ENCODE assay signal across 9 mouse cellular contexts in the genomic region with DNA sequence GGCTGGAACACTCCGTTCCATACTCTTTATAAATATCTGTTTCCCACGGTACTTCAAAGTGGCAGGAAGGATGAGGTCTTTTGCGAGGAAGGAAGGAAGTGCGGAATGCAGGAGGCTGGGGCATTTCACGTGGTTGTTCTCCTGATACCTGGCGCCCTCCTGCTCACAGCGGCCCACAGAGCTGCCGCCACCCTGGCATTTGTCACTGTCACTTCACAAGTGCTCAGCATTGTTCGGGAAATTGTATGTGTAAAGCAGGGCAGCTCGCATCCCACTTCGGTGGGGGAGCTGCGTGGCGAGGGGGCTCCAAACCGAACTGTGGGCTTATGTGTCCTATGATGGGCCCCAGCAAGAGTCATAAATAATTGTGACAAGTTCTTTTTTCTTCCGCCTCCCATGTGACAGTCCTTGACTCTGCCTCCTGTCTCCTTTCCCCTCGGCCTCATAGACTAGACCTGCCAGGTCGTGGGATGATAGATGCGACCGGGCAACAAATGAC.
DNase-seq lines count a peak whose midpoint lies in the region; ATAC-seq and TF ChIP-seq lines count a peak whose summit lies in the region.
"Had no signal": no experiment of that assay in that cellular context is flagged by ENCODE, and none has a peak within 500 bp of the region (broad histone marks: within the 10 kb centered on the region; RNA-seq: fewer than 3 reads in every experiment).

No protein-coding gene starts in this region.

- intact Hi-C loops in gastrocnemius, adult 2 months (cut with DNase I) = no loop called here

- no peaks in the 10 kb centered on the region for H3K36me3 ChIP-seq in heart, embryonic 14.5 days (ENCODE audit: control insufficient read depth, insufficient read depth, low read length)
- H3K36me3 ChIP-seq in kidney, embryonic 15.5 days = no peaks in the 10 kb centered on the region

- peak overlapping the region; percentile 31; the same call in 1 of the 2 replicates for H3K27ac ChIP-seq in gastrocnemius, adult 2 months
- H3K27ac ChIP-seq in heart, embryonic 14.5 days (replicated peaks in 1 of 2; ENCODE audit: control insufficient read depth in 1 of 2, insufficient read depth in 1 of 2, low read depth in 2 of 2, low read length in 2 of 2) = 0 out of 4 replicates have a peak overlapping the region, but pooled peaks of 1 of the 2 experiments have one; percentile 11
- no peak overlapping the region for H3K27ac ChIP-seq in kidney, embryonic 15.5 days

- H3K27me3 ChIP-seq in heart, embryonic 14.5 days (ENCODE audit: control insufficient read depth, insufficient read depth, low read length) = no peaks in the 10 kb centered on the region
- H3K27me3 ChIP-seq in kidney, embryonic 15.5 days = no peaks in the 10 kb centered on the region

- 0 out of 2 replicates have a peak overlapping the region, but pooled peaks have one; percentile 24 for H3K4me3 ChIP-seq in gastrocnemius, adult 2 months
- H3K4me3 ChIP-seq in heart, embryonic 14.5 days (ENCODE audit: control insufficient read depth in 1 of 2, insufficient read depth in 1 of 2, low read depth in 1 of 2, low read length in 2 of 2) = peak overlapping the region; percentile 16 to 18; a peak in 3 of 4 replicates
- H3K4me3 ChIP-seq in kidney, embryonic 15.5 days (replicated peaks) = no peak overlapping the region

- TF ChIP-seq CTCF in gastrocnemius, adult 2 months (IDR thresholded peaks at IDR 0.05) = no peak

- H3K9ac ChIP-seq in heart, embryonic 14.5 days (ENCODE audit: low read length) = peak overlapping the region; percentile 30; the same call in 1 of the 2 replicates
- H3K9ac ChIP-seq in kidney, embryonic 15.5 days = no peak overlapping the region

- H3K4me2 ChIP-seq in heart, embryonic 14.5 days (ENCODE audit: low read length) = peak overlapping the region; percentile 55
- H3K4me2 ChIP-seq in kidney, embryonic 15.5 days = peak overlapping the region; percentile 48

- peak; percentile 26 for DNase-seq in gastrocnemius, adult 2 months
- no peak for DNase-seq in gastrocnemius, postnatal 25 days
- peak; percentile 34 for DNase-seq in neural tube, embryonic 10.5 days (ENCODE audit: extremely low spot score, low spot score)
- DNase-seq in layer of hippocampus, postnatal 14 days (ENCODE audit: low spot score in 2 of 2) = no peak
- DNase-seq in thymus, postnatal 25 days = no peak
- DNase-seq in urinary bladder, postnatal 4 days (ENCODE audit: low spot score in 2 of 2) = no peak
- DNase-seq: thymus, postnatal 14 days had no signal

- ATAC-seq in heart, embryonic 14.5 days (ENCODE audit: insufficient number of reproducible peaks, insufficient read depth, low FRiP score, low read depth) = peak; percentile 54; the same call in 1 of the 2 replicates
- ATAC-seq in kidney, embryonic 15.5 days (replicated peaks; ENCODE audit: low FRiP score) = 0 out of 2 replicates have a peak, but pooled peaks have one; percentile 25

- WGBS in heart, embryonic 14.5 days = 18% methylated on average over 19 of the region's 19 CpGs
- 22% methylated on average over 19 of the region's 19 CpGs for WGBS in kidney, embryonic 15.5 days

- peaks cover 10 to 12% of the 10 kb centered on the region in 2 experiments for H3K4me1 ChIP-seq in heart, embryonic 14.5 days (ENCODE audit: control insufficient read depth in 2 of 2, insufficient read depth in 2 of 2, low read length in 2 of 2)
- peaks cover 15% of the 10 kb centered on the region for H3K4me1 ChIP-seq in kidney, embryonic 15.5 days

- H3K9me3 ChIP-seq in heart, embryonic 14.5 days (ENCODE audit: control insufficient read depth, low read length) = peaks cover 6% of the 10 kb centered on the region; the same call in 1 of the 2 replicates
- H3K9me3 ChIP-seq in kidney, embryonic 15.5 days (replicated peaks) = no peaks in the 10 kb centered on the region

Comparison
In these comparisons a context has a peak if more than half of its experiments do, and no peak if none do; other contexts are left out.
1. DNase-seq: peak in gastrocnemius, adult 2 months (single experiment) and neural tube, embryonic 10.5 days (single experiment); none in gastrocnemius, postnatal 25 days (single experiment), layer of hippocampus, postnatal 14 days (0 of 2), thymus, postnatal 25 days (single experiment) and urinary bladder, postnatal 4 days (0 of 2).